Mouse (Mus musculus): ENCODE data around the gene Arrb1. TPM values are rescaled to one million over a fixed set of nuclear protein-coding genes. Genes with fewer than 3 reads are reported as not detected.

Arrb1 gene
- total RNA-seq, 2 experiments from 2014 or later, result 22.3 to 25.3 TPM

DNA sequence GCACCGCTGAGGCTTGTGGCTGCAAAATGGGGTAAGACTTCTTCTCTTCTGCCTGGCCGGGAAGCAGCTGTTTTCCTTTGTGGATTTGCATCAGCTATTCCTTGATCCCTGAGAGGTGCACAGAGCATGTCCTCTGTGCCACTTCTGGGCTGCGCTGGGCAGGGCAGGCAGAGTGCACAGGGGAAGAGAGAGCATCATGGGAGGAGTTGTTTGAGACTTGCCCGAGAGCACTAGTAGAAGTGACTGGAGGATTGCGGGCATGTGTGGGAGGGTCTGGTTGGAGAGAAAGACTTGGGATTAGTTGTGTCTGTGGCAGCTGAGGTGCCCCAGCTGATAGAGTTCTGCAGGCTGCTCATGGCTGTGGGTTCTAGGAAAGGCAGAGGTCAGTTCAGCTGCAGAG is 35.4 kb downstream of the Arrb1 start:
- intact Hi-C loops (cut with DNase I), result no loop called here
- DNase-seq, result no peak

DNA sequence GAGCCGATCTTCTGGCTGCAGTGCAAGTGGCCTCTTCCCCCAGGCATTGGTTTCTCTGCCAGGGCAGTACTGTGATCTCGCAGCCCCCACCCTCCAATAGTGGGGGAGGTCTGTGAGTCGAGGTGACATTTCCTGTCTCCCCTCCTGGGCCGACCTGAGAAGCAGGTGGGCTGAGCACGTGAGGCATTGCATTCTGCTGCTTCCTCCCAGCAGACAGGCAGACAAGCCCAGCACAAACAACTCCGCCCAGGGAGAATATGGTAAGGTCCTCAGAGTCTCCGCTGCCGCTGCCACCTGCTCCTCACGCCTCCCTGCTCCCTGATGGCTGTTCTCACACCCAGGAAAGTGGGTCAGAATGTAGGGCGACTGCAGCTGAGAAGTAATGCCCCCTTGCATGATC is 37.7 kb downstream of the Arrb1 start:
- intact Hi-C loops (cut with DNase I), result no loop called here
- DNase-seq, result no peak

DNA sequence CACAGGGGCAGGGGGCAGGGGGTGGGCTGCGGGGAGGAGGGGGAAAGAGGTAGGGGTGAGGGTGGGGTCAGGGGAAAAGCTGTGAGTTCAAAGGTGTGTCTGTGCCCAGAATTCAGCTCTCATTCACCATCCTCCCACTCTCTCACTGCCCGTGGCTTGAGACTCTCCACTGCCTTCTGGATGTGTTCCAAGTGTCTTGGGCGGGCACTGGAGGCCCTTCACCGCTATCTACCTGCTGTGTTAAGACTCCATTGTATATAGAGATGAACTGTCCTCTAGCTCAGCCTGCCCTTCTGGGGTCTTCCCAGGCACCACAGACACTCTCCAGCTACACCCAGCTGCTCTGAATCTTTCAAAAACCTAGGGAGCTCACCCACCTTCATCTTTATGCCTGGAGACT is 38.1 kb downstream of the Arrb1 start:
- DNase-seq, result no peak

DNA sequence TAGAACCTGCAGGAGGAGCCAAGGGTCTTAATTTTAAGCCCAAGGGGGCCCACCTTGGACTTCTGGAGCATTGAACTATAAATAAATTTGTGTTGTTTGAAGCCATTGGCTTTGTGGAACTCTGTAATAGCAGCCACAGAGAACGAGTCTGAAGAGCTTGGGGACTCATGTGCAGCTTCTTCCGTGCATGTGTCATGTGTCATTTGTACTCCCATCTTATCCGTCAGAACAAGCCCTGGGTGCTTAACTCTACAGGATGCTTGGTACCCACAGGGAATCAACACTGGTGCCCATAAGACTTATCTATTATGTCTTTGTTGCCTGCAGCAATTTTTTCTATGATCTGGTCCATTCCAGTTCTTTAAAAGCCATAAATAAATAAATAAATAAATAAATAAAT is 43.0 kb downstream of the Arrb1 start:
- DNase-seq, result no peak
- intact Hi-C loops (cut with DNase I), result no loop called here

More for the DNA sequence above, 38.1 kb downstream of the Arrb1 start:
- intact Hi-C loops (cut with DNase I), result no loop called here

DNA sequence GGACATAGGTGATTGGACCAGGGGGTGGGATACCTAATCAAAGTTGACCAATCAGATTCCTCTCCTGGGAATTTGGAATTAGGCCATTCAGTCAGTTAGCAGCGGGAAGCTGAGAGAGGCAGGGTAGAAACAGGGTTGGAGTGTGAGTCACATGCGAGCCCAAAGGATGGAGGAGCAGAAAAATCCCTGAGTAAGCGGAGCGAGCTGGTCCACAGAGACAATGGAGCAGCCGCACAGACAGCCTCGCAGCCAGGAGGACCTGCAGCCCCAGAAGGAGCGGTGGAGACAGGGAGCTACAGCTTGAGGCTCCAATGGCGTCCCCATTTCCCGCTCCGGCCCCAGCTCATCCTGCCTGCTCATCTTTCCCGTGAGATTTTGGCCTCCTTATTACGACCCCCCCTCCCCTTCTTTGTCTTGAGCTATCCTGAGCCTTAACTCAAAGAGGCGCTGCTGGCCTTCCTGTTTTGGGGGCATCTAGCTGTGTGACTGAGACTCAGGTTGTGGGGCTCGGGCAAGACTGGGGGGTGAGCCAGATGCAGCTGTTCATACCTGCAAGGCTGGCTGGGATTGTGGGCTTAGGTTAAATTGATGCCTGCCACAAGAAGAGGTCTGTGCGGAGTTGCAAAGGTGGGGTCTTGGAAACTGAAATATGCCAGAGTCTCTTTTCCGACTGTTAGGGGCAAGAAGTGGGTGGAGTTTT is 44.4 kb downstream of the Arrb1 start:
- no peak for DNase-seq
- intact Hi-C loops (cut with DNase I), result no loop called here

DNA sequence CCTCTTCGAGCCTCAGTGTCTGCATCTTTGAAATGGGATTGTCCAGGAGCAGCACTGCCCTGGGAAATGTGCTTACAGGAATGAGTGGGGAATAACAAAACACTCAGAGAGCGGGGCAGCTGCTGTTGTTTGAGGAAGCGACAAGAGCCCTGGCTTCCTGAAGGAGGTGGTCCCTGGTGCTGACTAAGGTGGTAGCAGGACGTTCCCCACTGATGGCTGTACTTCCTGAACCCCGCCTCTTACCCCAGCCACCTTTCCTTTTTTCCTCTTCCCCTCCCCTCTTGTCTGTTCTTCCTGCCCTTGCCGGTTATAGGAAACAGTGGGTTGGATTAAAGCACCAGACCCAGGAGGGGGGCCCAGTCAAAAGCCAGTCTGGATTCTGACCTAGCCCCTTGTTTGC is 45.0 kb downstream of the Arrb1 start:
- no peak for DNase-seq
- intact Hi-C loops (cut with DNase I), result no loop called here

DNA sequence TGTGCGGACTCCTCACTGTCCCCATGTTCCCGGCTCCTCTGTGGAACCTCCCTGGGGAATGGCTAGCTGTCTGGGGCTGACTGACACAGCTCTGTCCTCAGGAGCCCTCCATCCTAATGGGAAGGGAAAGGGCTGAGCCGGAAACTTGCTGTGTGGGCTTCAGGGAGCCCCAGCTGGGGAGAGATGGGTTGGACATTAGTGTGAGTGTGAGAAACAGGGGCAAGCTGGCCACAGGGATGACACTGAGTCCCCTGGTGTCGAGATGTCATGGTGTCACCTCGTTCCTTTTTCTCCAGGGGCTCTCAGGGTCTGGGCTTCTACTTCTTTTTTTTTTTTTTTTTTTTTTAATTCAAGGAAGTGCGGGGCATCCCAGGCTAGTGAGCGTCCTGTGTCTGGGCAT is 47.0 kb downstream of the Arrb1 start:
- DNase-seq, result no peak
- intact Hi-C loops (cut with DNase I), result no loop called here

DNA sequence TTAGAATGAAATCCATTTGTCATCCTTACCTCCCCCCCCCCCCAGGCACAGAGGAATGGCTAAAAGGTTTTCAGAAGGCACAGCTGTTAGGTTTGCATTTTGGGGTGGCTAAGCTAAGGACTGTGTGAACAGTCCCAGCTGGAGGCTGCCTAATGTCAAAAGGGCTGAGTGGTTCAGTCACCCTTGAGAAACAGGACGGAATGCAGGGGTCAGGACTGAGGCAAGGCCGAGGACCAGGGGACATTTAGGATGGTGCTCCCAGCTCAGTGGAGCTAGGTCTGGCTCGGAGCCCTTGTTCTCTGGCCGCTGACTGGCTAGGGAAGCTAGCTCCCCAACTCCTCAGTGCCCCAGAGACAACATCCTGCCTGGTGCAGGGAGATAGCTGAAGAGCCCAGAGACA is 47.6 kb downstream of the Arrb1 start:
- intact Hi-C loops (cut with DNase I), result no loop called here
- no peak for DNase-seq

DNA sequence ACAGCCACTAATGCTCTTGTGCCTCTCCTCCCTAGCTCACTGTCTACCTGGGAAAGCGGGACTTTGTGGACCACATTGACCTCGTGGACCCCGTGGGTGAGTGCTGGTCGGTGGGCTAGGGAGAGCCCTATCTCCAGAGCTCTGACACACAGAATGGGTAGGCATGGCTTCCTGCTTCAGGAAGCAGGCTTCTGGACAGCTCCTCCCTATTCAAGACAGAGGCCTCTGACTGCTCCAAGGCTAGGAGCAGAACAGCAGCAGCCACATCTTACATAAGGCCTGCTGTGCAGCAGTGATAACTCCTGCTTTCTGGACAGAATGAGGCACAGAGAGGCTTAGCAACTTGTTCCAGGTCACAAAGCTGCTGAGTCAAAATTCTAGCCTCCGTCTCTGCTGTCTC is 48.4 kb downstream of the Arrb1 start:
- intact Hi-C loops (cut with DNase I), result no loop called here
- DNase-seq, result no peak

DNA sequence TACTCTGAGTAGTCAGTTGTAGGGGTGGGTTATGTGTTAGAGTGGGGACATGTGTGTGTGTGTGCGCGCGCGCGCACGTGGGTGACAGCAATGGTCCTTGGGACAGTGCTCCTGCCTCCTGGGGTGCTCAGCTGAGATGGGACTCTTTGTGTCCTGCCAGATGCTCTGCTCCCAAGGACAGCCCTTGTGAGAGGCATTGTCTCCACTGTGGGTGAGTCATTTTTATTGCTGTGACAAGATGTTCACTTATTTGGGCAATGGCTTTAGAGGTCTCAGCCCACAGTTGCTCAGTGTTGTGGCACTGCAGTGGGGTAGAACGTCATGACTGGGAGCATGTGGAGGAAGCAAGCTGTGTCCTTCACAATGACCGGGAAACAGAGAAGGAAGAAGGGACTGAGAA is 50.7 kb downstream of the Arrb1 start:
- intact Hi-C loops (cut with DNase I), result no loop called here
- no peak for DNase-seq

DNA sequence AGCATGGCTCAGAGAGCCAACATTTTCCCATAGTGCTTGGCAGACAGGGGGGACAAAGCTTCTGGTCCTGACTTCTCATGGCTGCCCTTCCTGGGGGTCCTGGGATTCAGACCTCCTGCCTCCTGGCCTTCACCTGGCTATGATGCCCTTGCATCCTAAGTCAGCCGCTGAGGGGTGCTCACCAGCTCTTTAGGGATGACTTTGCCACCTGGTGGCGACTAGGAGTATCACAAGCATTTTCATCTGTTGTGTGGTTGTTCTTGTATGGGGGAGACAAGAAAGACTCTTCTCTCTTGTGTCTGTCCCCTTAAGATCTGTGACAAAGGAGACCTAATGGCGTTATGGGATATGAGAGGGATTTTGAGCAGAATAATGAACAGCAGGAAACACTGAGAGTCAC is 54.8 kb downstream of the Arrb1 start:
- intact Hi-C loops (cut with DNase I), result loop anchor here (1.0 kb wide), 1 partner anchor 90 kb away; no protein-coding TSS in a partner anchor
- DNase-seq, result peak; percentile 74 to 75

DNA sequence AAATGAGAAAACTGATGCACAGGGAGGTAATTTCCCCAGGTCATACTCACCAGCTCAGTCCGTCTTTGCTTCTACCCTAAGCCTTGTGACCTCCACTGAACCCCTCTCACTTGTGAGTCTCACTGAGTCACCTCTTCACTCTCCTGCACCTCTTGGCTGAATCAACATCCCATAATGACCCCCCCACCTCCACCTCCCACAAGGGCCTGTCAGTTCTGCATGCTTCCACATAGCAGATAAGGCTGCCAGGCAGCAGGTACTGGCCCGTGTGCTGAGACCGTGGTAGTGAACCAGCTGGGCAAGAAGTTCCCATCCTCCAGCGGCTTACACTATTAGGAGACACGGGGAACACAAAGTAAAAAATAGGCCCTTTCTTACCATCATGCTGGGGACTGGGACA is 55.4 kb downstream of the Arrb1 start:
- no peak for DNase-seq
- intact Hi-C loops (cut with DNase I), result loop anchor here (1.0 kb wide), 1 partner anchor 90 kb away; no protein-coding TSS in a partner anchor

DNA sequence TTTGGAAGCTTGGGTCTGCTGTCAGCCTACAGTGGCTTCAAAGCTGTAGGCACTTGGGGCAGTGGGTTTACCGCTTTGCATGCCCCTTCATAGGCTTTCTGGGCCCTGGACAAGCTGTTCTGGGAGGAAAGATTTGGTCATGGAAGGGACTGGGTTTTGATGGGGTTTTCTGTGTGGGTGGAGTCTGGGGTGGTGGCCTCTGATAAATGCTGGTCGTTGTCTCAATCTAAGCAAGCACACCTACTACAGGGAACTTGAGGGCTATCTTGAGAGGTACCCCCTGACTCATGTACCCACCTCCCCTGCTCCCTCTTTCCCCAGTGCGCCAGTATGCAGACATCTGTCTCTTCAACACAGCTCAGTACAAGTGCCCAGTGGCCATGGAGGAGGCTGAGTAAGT is 57.4 kb downstream of the Arrb1 start:
- intact Hi-C loops (cut with DNase I), result no loop called here
- DNase-seq, result no peak

DNA sequence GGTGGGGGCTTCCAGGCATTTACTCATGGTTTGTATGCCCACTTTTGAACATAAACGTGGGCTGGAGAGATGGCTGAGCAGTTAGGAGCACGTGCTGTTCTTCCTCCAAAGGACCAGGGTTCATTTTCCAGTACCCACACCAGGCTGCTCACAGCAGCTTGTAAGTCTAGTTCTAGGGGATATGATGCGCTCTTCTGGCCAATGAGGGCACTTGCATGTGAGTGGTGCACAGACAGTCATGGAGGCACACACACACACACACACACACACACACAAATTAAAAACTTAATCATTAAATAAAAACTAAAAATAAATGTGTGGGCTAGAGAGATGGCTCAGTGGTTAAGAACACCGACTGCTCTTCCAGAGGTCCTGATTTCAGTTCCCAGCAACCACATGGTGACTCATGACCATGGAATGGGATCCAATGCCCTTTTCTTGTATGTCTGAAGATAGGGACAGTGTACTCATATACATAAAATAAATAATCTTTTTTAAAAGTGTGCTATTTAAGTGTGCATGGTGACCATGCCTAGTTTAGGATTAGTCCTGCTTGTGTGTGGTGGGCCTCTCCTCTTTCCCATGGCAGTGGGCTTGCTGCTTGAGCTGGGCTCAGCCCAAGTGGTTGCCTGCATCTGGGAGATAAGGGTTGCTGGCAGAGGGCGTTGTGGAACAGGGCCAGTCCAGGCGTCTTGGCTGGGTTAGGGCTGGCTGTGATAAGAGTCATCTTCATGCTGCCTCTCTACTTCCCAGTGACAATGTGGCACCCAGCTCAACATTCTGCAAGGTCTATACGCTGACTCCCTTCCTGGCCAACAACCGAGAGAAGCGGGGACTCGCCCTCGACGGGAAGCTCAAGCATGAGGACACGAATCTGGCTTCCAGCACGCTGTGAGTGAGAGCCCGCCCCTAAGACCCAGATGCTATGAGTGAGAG is 58.9 kb downstream of the Arrb1 start:
- peak in 1 of 2 experiments; percentile 32 for DNase-seq
- intact Hi-C loops (cut with DNase I), result no loop called here

DNA sequence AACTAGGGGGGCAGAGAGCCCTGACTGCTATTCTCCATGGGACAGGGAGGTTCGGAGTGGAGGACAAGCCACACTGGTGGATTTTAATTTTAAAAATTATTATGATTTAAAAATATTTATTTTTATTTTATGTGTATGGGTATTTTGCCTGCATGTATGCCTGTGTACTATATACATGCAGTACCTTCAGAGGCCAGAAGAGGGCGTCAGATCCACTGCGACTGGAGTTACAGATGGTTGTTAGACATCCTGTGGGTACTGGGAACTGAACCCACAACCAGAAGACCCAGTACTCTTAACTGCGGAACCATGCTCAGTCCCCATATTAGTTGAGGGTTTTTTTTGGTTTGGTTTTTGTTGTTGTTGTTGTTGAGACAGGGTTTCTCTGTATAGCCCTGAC is 63.5 kb downstream of the Arrb1 start:
- DNase-seq, result no peak
- intact Hi-C loops (cut with DNase I), result no loop called here

DNA sequence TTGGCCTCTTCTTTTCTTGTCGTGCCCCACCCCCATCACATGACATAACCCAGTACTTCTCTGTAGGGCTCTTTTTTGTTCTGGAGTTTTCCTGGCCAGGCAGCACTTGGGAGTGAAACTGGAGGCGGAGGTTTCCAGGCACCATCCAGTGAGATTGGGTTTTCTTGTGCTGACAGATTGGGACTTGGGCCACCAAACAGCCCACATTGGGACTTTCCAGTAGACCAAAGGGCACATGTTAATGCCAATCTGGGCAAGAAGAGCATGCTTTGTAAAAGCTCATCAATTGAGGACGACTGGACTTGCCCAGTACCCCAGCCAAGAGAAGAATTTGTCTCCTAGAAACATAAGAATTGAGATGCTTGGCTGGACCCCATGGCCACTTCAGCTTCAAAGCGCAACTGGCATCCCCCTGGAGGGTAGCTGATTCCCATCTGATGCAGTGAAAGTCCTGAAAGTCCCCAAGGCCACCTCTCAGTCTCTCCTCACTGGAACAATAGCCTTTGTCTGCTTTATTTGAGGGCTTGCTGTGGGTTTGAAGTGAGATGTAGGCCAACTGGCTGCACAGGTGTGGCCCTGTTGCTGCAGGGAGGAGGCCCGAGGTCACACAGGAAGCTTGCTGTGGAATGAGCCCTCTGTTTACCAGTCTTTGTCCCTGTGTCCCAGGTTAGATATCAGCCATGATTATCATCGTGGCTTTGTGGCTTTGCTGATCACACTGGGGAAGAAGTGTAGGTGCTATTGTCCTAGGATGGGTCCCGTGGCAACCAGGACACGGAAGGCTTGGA is 68.8 kb downstream of the Arrb1 start:
- intact Hi-C loops (cut with DNase I), result no loop called here
- no peak for DNase-seq

DNA sequence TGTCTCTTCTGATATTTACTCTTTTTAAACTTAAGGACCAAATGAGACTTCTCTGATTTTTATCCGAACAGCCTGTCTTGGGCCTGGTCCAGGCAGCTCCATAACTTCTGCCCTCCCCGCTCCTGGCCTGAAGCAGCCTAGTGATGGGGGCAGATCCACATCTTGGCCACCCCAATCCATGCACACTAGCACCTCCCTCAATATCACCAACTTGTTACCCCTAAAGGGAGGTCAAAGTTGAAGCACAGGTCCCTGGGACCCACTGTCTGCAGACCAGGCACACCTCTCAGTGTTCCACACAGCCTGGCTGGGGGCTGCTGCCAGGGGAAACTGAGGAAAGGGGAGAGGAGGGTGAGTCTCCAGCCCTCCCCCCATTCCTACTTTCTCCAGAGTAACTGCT is 69.8 kb downstream of the Arrb1 start:
- DNase-seq, result no peak
- intact Hi-C loops (cut with DNase I), result no loop called here

DNA sequence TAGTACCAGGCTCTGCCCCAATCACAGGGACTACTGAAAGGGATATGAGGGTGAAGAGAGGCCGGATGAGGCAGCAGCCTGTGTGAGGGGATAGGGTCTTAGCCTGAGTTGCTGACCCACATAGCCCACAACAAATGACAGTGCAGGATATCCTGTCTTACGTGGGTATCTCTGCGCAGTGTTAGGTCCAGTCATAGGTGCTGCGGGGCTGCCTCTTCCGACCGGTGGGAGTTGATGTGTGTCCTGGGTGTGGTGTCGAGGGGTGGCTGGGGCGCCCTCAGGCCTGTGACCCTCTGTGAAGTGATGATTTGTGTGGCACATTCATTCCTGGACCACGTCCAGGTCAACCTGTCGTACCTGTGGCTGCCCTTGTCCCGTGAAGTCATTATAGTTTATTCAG is 71.0 kb downstream of the Arrb1 start:
- DNase-seq, result no peak
- intact Hi-C loops (cut with DNase I), result no loop called here

DNA sequence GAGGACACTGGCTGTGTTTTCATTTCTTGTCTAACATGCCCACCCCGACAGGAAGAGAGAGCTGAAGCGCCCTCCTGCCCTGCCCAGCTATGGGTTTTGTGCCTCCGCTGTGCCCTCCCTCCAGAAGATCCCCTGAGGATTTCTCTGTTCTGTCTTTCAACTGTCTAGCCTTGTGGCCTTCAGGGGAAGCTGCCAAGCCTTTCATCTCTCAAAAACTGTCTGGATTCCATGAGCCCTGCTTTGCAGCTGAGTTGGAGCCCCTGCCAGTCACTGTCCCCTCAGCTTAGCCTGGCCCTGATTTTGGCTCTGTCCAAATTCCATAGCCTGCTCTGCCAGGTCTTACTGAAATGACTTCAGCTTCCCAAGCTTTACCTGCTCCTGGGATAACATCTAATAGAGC is 71.5 kb downstream of the Arrb1 start:
- no peak for DNase-seq
- intact Hi-C loops (cut with DNase I), result no loop called here

DNA sequence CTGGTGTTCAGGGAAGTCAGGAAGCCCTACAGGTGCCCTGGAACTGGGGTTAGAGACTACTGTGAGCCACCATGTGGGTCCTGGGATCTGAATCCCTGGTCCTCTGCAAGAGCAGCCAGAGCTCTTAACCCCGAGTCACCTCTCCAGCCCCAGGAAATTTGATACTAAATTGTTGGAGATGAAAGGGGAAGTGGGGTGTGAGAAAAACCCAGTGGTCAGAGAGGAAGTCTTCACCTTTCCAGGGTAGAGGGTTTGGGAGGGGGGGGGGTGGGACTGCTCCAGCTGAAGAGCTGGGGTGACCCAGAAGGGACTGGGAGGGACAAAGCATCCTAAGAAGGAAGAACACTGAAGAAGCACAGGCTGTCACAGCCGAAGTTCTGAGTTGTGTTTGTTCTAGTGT is 72.4 kb downstream of the Arrb1 start:
- intact Hi-C loops (cut with DNase I), result no loop called here
- DNase-seq, result no peak

DNA sequence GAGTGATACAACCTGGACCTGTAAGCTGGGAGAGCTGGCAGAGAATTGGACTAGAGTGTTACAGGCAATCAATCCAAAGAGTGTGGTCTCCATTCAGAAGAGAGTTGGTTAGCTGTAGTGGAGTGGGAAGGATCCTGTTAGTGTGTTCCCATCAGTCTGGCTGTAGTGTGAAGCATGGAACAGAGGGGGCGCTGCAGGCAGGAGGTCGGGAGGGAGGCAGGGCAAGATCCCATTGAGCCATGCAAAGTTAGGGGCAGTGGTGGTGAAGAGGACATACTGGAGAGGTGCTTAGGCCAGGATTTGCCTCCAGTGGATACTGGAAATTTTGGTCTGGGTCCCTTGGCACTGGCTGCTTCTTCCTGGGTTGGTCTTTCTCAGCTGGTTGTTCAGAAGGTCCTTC is 83.0 kb downstream of the Arrb1 start:
- intact Hi-C loops (cut with DNase I), result no loop called here
- no peak for DNase-seq

All from heart, postnatal 36 days (tissue).